Mouse (Mus musculus): ENCODE measurements around the gene Nes. TPM values are rescaled to one million over a fixed set of nuclear protein-coding genes. Genes with fewer than 3 reads are reported as not detected.

The Nes gene
- total and polyA plus RNA-seq, 2 experiments from 2014 or later, result 14.9 to 37.2 TPM

DNA sequence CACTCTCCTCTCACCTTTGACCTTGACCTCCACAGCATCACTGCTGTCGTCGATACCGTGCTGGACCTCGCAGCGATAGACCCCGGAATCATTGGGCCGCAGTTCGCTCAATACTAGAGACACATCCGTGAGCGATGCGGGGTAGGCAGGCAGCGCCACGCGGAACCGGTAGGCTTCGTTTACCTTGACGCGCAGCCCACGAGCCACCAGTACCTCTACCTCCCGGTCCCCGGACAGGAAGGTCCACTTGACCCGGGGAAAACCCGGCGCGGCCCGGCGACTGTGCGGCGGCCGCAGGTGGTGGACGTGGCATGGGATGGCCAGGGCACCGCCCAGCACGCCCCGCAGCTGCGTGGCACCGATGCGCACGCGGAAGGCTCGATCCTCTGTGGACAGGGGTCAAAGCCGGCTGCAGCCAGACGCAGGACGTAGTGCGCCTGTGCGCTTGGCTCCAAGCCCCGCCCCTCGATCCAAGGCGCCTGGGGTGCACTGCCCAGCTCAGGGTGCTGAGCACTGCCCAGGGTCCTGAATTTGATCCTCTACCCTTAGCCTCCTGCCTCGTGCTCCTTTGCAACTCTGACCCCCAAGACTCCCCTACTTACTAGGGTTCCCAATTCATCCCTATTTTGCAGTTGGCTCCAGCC lies 26.2 kb downstream of the Nes start:
- H3K9ac ChIP-seq (replicated peaks; ENCODE audit: low read length), result peak overlapping the region; percentile 53
- ATAC-seq (no peak), DNase-seq (ENCODE audit: low spot score) (peak; percentile 54)
- WGBS, result 4% methylated on average over 47 of the region's 49 CpGs
- TF ChIP-seq CTCF (IDR thresholded peaks at IDR 0.05; ENCODE audit: low read depth), result no peak
- peaks cover 20% of the 10 kb centered on the region for H3K4me1 ChIP-seq (ENCODE audit: insufficient read depth, low read length)
- H3K4me3 ChIP-seq (ENCODE audit: low read length), result peak overlapping the region; percentile 45
- H3K36me3 ChIP-seq (ENCODE audit: insufficient read depth, low read length), result no peaks in the 10 kb centered on the region; the same call in 1 of the 2 replicates
- H3K4me2 ChIP-seq (ENCODE audit: low read depth, low read length), result peak overlapping the region; percentile 71
- peaks cover 45% of the 10 kb centered on the region for H3K27me3 ChIP-seq (ENCODE audit: insufficient read depth, low read length)
- H3K9me3 ChIP-seq (ENCODE audit: low read length), result no peaks in the 10 kb centered on the region
- no peak overlapping the region for H3K27ac ChIP-seq

GRCm38 (mm10) chr3:87998747-87999146 lies 27.9 kb downstream of the Nes start:
- peaks cover 27% of the 10 kb centered on the region for H3K4me1 ChIP-seq (ENCODE audit: insufficient read depth, low read length)
- peak; percentile 66 for ATAC-seq
- no peak for TF ChIP-seq CTCF (IDR thresholded peaks at IDR 0.05; ENCODE audit: low read depth)

GRCm38 (mm10) chr3:87999243-87999895 lies 28.5 kb downstream of the Nes start:
- 1% methylated on average over 37 of the region's 38 CpGs for WGBS

More at GRCm38 (mm10) chr3:87998747-87999146, 27.9 kb downstream of the Nes start:
- no peaks in the 10 kb centered on the region for H3K9me3 ChIP-seq (ENCODE audit: low read length)
- no peaks in the 10 kb centered on the region; the same call in 1 of the 2 replicates for H3K36me3 ChIP-seq (ENCODE audit: insufficient read depth, low read length)
- H3K4me3 ChIP-seq (ENCODE audit: low read length), result peak overlapping the region; percentile 48
- DNase-seq (ENCODE audit: low spot score), result peak; percentile 86
- H3K4me2 ChIP-seq (ENCODE audit: low read depth, low read length), result peak overlapping the region; percentile 71
- H3K27me3 ChIP-seq (ENCODE audit: insufficient read depth, low read length), result peaks cover 42% of the 10 kb centered on the region
- no peak overlapping the region; the same call in 1 of the 2 replicates for H3K9ac ChIP-seq (replicated peaks; ENCODE audit: low read length)
- peak overlapping the region; percentile 76; the same call in 1 of the 2 replicates for H3K27ac ChIP-seq
- WGBS, result 2% methylated on average over 7 of the region's 7 CpGs

GRCm38 (mm10) chr3:88000181-88000580 lies 29.3 kb downstream of the Nes start, which contains the start of gene Bcan:
Gene Bcan, minus strand, starts transcription at chr3:88000230.
- WGBS, result 0% methylated on average over 36 of the region's 39 CpGs
- peak within 1 kb of the TSS; percentile 76 for H3K27ac ChIP-seq
- peak; percentile 60 for ATAC-seq
- peak within 1 kb of the TSS; percentile 71 for H3K4me2 ChIP-seq (ENCODE audit: low read depth, low read length)
- H3K36me3 ChIP-seq (ENCODE audit: insufficient read depth, low read length), result no peaks in the 10 kb centered on the region; the same call in 1 of the 2 replicates
- H3K4me1 ChIP-seq (ENCODE audit: insufficient read depth, low read length), result peaks cover 27% of the 10 kb centered on the region
- H3K9me3 ChIP-seq (ENCODE audit: low read length), result no peaks in the 10 kb centered on the region
- peak; percentile 73 for DNase-seq (ENCODE audit: low spot score)
- peak within 1 kb of the TSS; percentile 56 for H3K9ac ChIP-seq (replicated peaks; ENCODE audit: low read length)
- H3K4me3 ChIP-seq (ENCODE audit: low read length), result peak within 1 kb of the TSS; percentile 48
- peak; percentile 38; the same call in 1 of the 2 replicates for TF ChIP-seq CTCF (IDR thresholded peaks at IDR 0.05; ENCODE audit: low read depth)
- peaks cover 29% of the 10 kb centered on the region for H3K27me3 ChIP-seq (ENCODE audit: insufficient read depth, low read length)

More at GRCm38 (mm10) chr3:87999243-87999895, 28.5 kb downstream of the Nes start:
- Histone ChIP-seq H3K9ac (replicated peaks; ENCODE audit: low read length) (peak overlapping the region; percentile 56), H3K27ac (peak overlapping the region; percentile 76), H3K27me3 (ENCODE audit: insufficient read depth, low read length) (peaks cover 38% of the 10 kb centered on the region), H3K4me1 (ENCODE audit: insufficient read depth, low read length) (peaks cover 27% of the 10 kb centered on the region), H3K4me2 (ENCODE audit: low read depth, low read length) (peak overlapping the region; percentile 71), H3K36me3 (ENCODE audit: insufficient read depth, low read length) (no peaks in the 10 kb centered on the region; the same call in 1 of the 2 replicates), H3K9me3 (ENCODE audit: low read length) (no peaks in the 10 kb centered on the region), H3K4me3 (ENCODE audit: low read length) (peak overlapping the region; percentile 48)
- TF ChIP-seq CTCF (IDR thresholded peaks at IDR 0.05; ENCODE audit: low read depth), result no peak
- ATAC-seq (no peak), DNase-seq (ENCODE audit: low spot score) (no peak)

DNA sequence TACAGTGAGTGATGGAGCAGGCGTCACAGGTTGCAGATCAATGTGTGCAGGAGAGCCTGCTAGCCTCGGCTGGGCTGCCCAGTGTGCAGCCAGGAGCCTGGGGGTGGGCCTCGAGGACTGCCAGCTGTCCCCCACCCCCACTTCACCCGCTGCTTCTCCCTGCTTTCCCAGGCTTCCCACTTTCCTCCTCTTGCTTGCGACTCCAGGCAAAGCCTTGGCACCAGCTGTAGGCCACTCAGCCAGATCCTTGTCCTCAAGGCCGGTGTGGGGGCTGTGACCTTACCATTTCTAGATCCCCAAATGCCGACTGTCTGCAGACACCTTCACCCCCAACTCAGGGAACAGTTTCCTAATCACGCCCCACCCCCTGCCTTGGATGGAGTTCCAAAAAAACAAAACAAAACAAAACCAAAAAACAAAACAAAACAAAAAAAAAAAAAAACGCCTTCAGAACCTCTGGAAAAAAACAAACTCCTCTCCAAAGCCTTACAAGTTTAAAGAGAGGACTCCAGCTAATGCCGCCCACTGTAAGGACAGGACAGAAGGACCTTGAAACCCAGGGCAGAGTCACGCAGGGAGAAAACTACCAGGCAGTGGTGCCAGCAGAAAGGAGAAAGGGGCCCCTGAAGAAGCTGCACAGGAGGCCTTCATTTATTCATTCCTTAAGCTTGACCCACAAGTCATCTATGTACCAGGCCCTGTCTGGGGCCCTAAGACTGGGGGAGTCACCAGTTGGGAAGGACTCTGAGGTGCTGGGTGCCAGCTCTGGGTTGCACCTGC lies 30.1 kb downstream of the Nes start:
- no peaks in the 10 kb centered on the region for H3K36me3 ChIP-seq (ENCODE audit: insufficient read depth, low read length)
- H3K27ac ChIP-seq, result peak overlapping the region; percentile 76
- H3K9me3 ChIP-seq (ENCODE audit: low read length), result no peaks in the 10 kb centered on the region
- peak overlapping the region; percentile 71 for H3K4me2 ChIP-seq (ENCODE audit: low read depth, low read length)
- peak overlapping the region; percentile 28; the same call in 1 of the 2 replicates for H3K9ac ChIP-seq (replicated peaks; ENCODE audit: low read length)
- 16% methylated on average over 11 of the region's 11 CpGs for WGBS
- DNase-seq (ENCODE audit: low spot score) (no peak), ATAC-seq (no peak)
- peaks cover 26% of the 10 kb centered on the region for H3K27me3 ChIP-seq (ENCODE audit: insufficient read depth, low read length)
- TF ChIP-seq CTCF (IDR thresholded peaks at IDR 0.05; ENCODE audit: low read depth), result no peak
- peaks cover 27% of the 10 kb centered on the region for H3K4me1 ChIP-seq (ENCODE audit: insufficient read depth, low read length)
- H3K4me3 ChIP-seq (ENCODE audit: low read length), result peak overlapping the region; percentile 48

GRCm38 (mm10) chr3:88002291-88002976 lies 31.6 kb downstream of the Nes start:
- TF ChIP-seq CTCF (IDR thresholded peaks at IDR 0.05; ENCODE audit: low read depth), result peak; percentile 64
- peak overlapping the region; percentile 37 for H3K4me2 ChIP-seq (ENCODE audit: low read depth, low read length)
- 9% methylated on average over 17 of the region's 17 CpGs for WGBS
- peak; percentile 36 for ATAC-seq
- no peaks in the 10 kb centered on the region for H3K9me3 ChIP-seq (ENCODE audit: low read length)
- peak overlapping the region; percentile 76 for H3K27ac ChIP-seq
- peaks cover 20% of the 10 kb centered on the region for H3K27me3 ChIP-seq (ENCODE audit: insufficient read depth, low read length)
- no peaks in the 10 kb centered on the region for H3K36me3 ChIP-seq (ENCODE audit: insufficient read depth, low read length)
- no peak overlapping the region for H3K9ac ChIP-seq (replicated peaks; ENCODE audit: low read length)
- H3K4me1 ChIP-seq (ENCODE audit: insufficient read depth, low read length), result peaks cover 18% of the 10 kb centered on the region
- peak; percentile 72 for DNase-seq (ENCODE audit: low spot score)
- no peak overlapping the region for H3K4me3 ChIP-seq (ENCODE audit: low read length)

All from hindbrain, postnatal 0 days (tissue).